Mouse (Mus musculus) liver, adult 2 months (tissue): ENCODE measurements at regions not wholly inside any gene's neighbourhood (a gene's known extent, or its start where the extent isn't known, plus 50 kb on each side); places are given as distances from the start of the nearest gene placed in this dataset.

ENCODE experiments used
- CTCF ChIP-seq: fragments of 200-500 bp; IDR thresholded peaks from 2 replicates; pipeline ENCODE4 v1.5.1; 2011; ENCODE audit warnings: low read depth, low read length, control low read depth
- POLR2A ChIP-seq: fragments of 200-500 bp; IDR thresholded peaks from 2 replicates; pipeline ENCODE4 v1.6.1; 2011; ENCODE audit warnings: low read length, control low read depth; ENCODE audit not compliant: insufficient read depth; ENCODE audit errors: extremely low read depth

DNA sequence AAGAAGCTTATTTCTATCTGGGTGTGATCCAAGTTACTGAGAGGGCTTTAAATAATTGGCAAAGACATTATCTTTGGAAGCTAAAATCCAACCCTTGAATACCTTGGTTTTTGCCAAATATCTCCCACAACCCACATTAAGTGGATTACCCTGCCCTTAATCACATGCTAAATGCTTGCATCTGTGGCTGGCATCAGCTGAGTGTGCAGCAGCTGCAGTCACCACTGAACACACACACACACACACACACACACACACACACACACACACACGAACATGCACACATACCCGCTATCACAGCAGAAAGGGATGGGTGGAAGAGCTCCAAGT, 124.7 kb upstream of the Cpeb2 start:
- no peak for TF ChIP-seq CTCF
- no peak for TF ChIP-seq POLR2A
